Mouse (Mus musculus) CH12.LX (cell line): ENCODE measurements around the gene Ebf1.

Experiments
- CHD2 ChIP-seq: IDR thresholded peaks from 2 replicates; pipeline ENCODE4 v1.6.1; 2011; ENCODE audit warnings: low read length, improper control_type of control experiment
- CTCF ChIP-seq, 2 experiments: IDR thresholded peaks in 1 of 2; conservative IDR thresholded peaks in 1 of 2; 2 replicates each; pipeline ENCODE4 v1.5.1; 2011 to 2012; ENCODE audit warnings: low read depth in 2 of 2, low read length in 2 of 2, improper control_type of control experiment in 1 of 2, inconsistent platforms in 1 of 2, mild to moderate bottlenecking in 1 of 2, moderate library complexity in 1 of 2
- E2F4 ChIP-seq: IDR thresholded peaks from 2 replicates; pipeline ENCODE4 v1.6.1; 2011; ENCODE audit warnings: low read depth, low read length, improper control_type of control experiment; ENCODE audit not compliant: insufficient replicate concordance
- JUN ChIP-seq: IDR thresholded peaks from 2 replicates; pipeline ENCODE4 v1.6.1; 2011; ENCODE audit warnings: low read depth, mild to moderate bottlenecking, low read length, improper control_type of control experiment, moderate library complexity; ENCODE audit not compliant: insufficient read depth
- MAX ChIP-seq: IDR thresholded peaks from 2 replicates; pipeline ENCODE4 v1.6.1; 2011; ENCODE audit warnings: low read length, improper control_type of control experiment
- RCOR1 ChIP-seq: conservative IDR thresholded peaks from 2 replicates; pipeline ENCODE4 v1.6.1; 2012; ENCODE audit warnings: low read depth, mild to moderate bottlenecking, inconsistent platforms, low read length, improper control_type of control experiment
- ZKSCAN1 ChIP-seq: IDR thresholded peaks from 2 replicates; pipeline ENCODE4 v1.6.1; 2012; ENCODE audit warnings: low read depth, inconsistent platforms, low read length, improper control_type of control experiment, borderline replicate concordance

DNA sequence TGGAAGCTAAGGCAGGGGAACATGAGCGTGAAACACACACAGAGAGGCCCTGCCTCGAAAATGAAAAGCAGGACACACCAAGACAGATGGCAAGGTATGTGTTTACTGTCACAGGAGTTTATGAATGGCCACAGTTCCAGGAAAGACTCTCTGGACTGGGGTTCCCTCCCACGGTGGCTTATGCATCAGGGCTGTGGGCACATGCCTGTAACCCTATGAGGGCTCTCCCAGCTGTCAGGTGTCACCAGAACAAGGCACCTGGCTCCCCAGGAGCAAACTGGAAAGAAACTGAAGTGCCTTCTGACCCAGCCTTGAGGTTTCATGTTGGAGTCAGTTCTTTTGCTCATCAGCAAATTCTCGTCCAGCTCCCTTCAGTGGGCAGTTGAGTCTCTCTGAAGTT lies 141.7 kb downstream of the Ebf1 start:
- TF ChIP-seq ZKSCAN1 (no peak), CTCF (conservative IDR thresholded peaks at IDR 0.05 in 1 of 2, IDR thresholded peaks at IDR 0.05 in 1 of 2; ENCODE audit: low read depth in 2 of 2, low read length in 2 of 2) (no peak), JUN (no peak), MAX (0 out of 2 replicates have a peak, but pooled peaks have one; percentile 37), CHD2 (0 out of 2 replicates have a peak, but pooled peaks have one; percentile 17), RCOR1 (no peak), E2F4 (no peak)
